Mouse (Mus musculus) lung, adult 2 months (tissue): Measurements from ENCODE around the gene Lrp4. TPM values are rescaled to one million over a fixed set of nuclear protein-coding genes. Genes with fewer than 3 reads are reported as not detected.

Experiments used
- DNase-seq: peaks from one replicate; pipeline ENCODE4 v3.0.0; 2022
- H3K4me1 ChIP-seq: fragments of 200-500 bp; 2 replicates; pipeline ENCODE4 v1.6.1; 2011; ENCODE audit warnings: low read length; ENCODE audit not compliant: control insufficient read depth, insufficient read depth
- H3K4me3 ChIP-seq: fragments of 200-500 bp; replicated peaks from 2 replicates; pipeline ENCODE3; 2011; ENCODE audit warnings: low read depth, mild to moderate bottlenecking, control low read depth, low read length; ENCODE audit errors: extremely low read depth
- CTCF ChIP-seq: fragments of 200-500 bp; IDR thresholded peaks from 2 replicates; pipeline ENCODE4 v1.5.1; 2011; ENCODE audit warnings: mild to moderate bottlenecking, low read length, control low read depth; ENCODE audit not compliant: insufficient read depth
- POLR2A ChIP-seq: fragments of 200-500 bp; IDR thresholded peaks from 2 replicates; pipeline ENCODE4 v1.6.1; 2011; ENCODE audit warnings: low read depth, mild to moderate bottlenecking, control low read depth, low read length, borderline replicate concordance; ENCODE audit errors: extremely low read depth
- whole genome bisulfite sequencing: fragments of 180-500 bp; shearing (Covaris S2); methylation state at CpG from one replicate; pipeline ENCODE4 v1.1.7; 2018; 5-methylcytosine and 5-hydroxymethylcytosine counted together
- polyA plus RNA-seq: library from polyadenylated mRNA; depleted of rRNA; stranded (reverse); fragments of >200 nt; gene quantifications from 2 replicates; pipeline ENCODE4 v1.2.3, GENCODE M21; 2012

Lrp4 gene
- polyA plus RNA-seq, 1 experiment, result 55.6 TPM

DNA sequence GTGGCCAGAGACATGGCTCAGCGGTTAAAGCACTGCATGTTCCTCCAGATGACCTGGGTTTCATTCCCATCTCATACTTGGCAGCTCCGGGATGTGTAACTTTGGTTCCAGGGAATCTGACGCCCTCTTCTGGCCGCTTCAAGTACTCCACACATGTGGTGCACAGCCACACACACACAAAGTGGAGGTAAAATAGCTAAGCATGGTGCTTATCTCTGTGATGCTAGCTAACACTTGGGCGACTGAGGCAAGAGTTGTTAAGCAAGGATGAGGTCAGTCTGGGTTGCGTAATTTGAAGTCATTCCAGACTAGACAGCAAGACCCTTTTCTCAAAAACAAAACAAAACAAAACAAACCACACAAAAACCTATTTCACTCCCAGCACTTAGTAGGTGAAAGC is 2.8 kb downstream of the Lrp4 start:
- no peak for DNase-seq
- H3K4me1 ChIP-seq, result peaks cover 17% of the 10 kb centered on the region
- peak overlapping the region; percentile 35 for H3K4me3 ChIP-seq
- TF ChIP-seq POLR2A (no peak), CTCF (peak; percentile 23; the same call in 1 of the 2 replicates)
- 79% methylated on average over 6 of the region's 6 CpGs for WGBS

DNA sequence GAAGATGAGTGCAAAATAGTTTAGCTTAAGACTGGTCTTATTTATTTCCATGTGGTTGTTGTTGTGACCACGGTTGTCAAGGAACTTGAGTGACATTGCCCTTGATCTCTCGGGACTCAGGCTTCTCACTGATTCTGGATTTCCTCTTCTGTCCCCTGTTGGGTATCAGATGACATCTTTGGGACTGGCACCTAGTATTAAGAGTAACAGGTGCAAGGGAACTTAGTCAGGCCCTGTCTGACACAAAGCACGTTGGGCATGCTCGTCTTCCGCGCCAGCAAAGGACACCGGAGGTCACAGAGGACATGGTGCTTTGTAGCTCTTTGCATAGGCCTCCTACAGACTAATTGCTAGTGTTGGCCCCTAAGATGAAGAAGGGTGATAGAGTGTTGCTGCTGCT is 3.5 kb downstream of the Lrp4 start:
- TF ChIP-seq POLR2A (no peak), CTCF (no peak)
- no peak for DNase-seq
- Histone ChIP-seq H3K4me3 (no peak overlapping the region), H3K4me1 (peaks cover 17% of the 10 kb centered on the region)
- 66% methylated on average over 7 of the region's 7 CpGs for WGBS

- Histone ChIP-seq H3K4me3 (no peak overlapping the region), H3K4me1 (peaks cover 20% of the 10 kb centered on the region)
- TF ChIP-seq CTCF (no peak), POLR2A (no peak)
- WGBS, result 63% methylated on average over 3 of the region's 3 CpGs
- DNase-seq, result no peak
Measured at GRCm38 (mm10) chr2:91461341-91461740, 4.0 kb downstream of the Lrp4 start.

DNA sequence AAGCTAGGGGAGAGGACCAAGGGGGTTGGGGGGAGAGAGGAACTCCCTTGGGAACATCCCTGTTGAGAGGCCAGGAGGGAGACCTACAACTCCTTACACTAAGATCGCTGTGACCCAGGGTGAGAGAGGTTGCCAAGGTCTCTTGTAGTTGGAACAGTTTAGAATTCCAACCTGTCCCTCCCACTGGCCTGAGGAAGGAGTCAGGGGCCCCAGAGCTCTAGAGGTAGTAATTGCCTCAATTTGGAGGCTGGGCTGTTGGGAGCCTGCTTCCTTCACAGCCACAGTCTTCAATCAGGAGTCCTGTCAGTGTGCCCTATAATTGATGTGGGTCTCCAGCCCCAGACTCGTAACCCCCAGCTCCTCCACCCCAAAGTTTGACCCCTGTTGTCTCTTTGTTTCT is 4.9 kb downstream of the Lrp4 start:
- WGBS, result 47% methylated on average over 2 of the region's 2 CpGs
- no peak for TF ChIP-seq CTCF
- TF ChIP-seq POLR2A, result no peak
- Histone ChIP-seq H3K4me3 (no peak overlapping the region), H3K4me1 (peaks cover 20% of the 10 kb centered on the region)
- no peak for DNase-seq

DNA sequence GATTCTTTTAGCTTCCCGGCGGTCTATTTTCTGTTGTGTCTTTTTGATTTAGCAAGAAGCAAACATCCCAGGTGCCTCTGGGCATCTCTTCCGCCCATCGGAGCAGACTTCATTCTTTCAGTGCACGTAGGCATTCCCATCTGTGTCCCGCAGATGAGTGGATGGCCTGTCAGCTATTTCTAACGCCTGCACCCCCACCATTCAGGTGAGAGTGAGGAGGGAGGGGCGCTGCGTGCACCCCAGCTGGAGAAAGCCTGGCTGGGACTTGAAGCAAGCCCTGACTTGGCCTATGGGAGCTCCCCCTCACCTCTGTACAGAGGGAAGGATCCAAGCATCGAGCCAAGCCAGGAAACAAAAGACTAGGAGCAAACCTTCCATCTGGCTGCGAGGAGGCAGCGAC is 5.4 kb downstream of the Lrp4 start:
- TF ChIP-seq POLR2A, result no peak
- Histone ChIP-seq H3K4me3 (no peak overlapping the region), H3K4me1 (peaks cover 20% of the 10 kb centered on the region)
- 39% methylated on average over 12 of the region's 12 CpGs for WGBS
- no peak for DNase-seq

GRCm38 (mm10) chr2:91465934-91466333 is 8.6 kb downstream of the Lrp4 start:
- Histone ChIP-seq H3K4me3 (no peak overlapping the region), H3K4me1 (peaks cover 16% of the 10 kb centered on the region)
- TF ChIP-seq POLR2A (no peak), CTCF (no peak)
- WGBS, result 67% methylated on average over 3 of the region's 3 CpGs
- no peak for DNase-seq

DNA sequence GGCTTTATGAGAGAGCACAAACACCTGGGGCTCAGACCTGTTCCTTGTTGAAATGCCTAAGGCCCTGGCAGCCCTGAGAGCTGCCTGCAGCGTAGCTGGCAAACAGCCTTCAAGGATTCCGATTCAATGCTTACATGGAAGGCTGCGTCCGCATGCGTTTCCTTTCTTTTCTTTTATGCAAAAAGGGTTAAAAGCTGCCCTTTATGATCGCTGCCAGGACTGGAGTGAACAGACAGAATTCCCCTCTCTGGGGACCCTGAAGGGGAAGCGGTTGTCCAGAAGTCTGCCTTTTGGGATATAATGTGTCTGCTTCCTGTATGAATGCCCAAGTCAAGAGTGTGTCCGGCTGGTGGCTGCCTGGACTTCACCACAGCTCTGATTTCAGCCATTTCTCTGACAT is 10.3 kb downstream of the Lrp4 start:
- 40% methylated on average over 8 of the region's 8 CpGs for WGBS
- Histone ChIP-seq H3K4me1 (peaks cover 6% of the 10 kb centered on the region), H3K4me3 (no peak overlapping the region)
- no peak for DNase-seq
- TF ChIP-seq CTCF (no peak), POLR2A (no peak)

DNA sequence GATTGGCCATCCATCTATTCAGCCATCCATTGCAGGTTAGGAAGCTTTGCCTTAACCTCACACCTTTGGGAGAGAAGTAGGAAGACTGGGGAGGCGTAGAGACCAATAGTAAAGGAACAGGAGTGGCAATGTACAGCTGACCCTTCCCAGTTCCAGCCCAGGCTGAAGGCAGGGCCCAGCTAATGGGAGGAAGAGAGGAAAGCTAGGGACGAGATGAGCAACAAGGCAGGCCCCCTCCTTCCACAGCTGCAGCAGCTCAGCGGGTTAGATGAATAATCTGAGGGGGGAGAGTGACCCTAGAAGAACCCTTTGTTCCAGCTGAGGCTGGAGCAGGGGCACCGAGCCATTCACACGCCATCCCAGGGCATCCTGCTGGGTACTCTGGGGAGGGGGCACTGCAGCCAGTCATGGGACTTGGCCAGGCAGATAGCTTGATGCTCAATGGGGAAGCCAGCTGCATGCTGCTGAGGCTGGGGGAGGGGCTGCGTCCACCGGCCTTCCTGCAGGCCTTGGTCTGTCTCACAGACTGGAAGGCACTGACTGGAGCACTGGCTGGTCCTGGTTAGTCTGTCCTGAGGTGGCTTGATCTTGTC is 12.8 kb downstream of the Lrp4 start:
- TF ChIP-seq POLR2A (no peak), CTCF (no peak)
- Histone ChIP-seq H3K4me1 (peaks cover 2% of the 10 kb centered on the region; the same call in 1 of the 2 replicates), H3K4me3 (no peak overlapping the region)
- no peak for DNase-seq
- WGBS, result 47% methylated on average over 7 of the region's 7 CpGs

GRCm38 (mm10) chr2:91474358-91474757 is 17.0 kb downstream of the Lrp4 start:
- 66% methylated on average over 12 of the region's 12 CpGs for WGBS
- TF ChIP-seq POLR2A (no peak), CTCF (no peak)
- no peak overlapping the region for H3K4me3 ChIP-seq
- H3K4me1 ChIP-seq, result no peaks in the 10 kb centered on the region
- DNase-seq, result peak; percentile 38

DNA sequence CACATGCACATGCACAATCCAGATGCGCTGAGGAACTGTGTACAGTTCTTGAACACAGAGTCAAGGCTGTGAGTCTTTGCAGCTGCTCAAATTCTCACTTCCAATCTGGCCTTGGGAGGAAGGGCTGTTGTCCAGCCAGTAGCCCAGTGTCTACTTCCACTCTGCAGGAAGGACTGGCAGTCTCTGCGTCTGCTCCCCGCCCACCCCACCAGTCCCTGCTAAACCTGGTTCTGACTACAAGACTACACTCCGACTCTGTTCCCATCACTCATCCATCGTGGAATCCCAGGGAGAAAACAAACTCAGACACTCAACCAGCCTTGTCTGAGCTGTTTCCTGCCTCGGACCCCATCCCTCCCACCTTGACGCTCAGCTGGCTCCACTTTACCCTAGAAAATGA is 18.5 kb downstream of the Lrp4 start:
- 60% methylated on average over 7 of the region's 7 CpGs for WGBS
- DNase-seq, result no peak
- TF ChIP-seq POLR2A, result no peak
- TF ChIP-seq CTCF, result no peak
- no peak overlapping the region for H3K4me3 ChIP-seq
- H3K4me1 ChIP-seq, result no peaks in the 10 kb centered on the region
